Mouse (Mus musculus): ENCODE data around the gene Hoxd4. TPM values are rescaled to one million over a fixed set of nuclear protein-coding genes. Genes with fewer than 3 reads are reported as not detected.

The Hoxd4 gene
- polyA plus RNA-seq, 1 experiment: not detected

GRCm38 (mm10) chr2:74707599-74707998, 4.1 kb upstream of the Hoxd4 start:
- 14% methylated on average over 7 of the region's 7 CpGs for WGBS
- H3K4me3 ChIP-seq (ENCODE audit: insufficient read depth, low read depth, low read length): no peak overlapping the region
- H3K27ac ChIP-seq (ENCODE audit: insufficient read depth, low read depth, low read length): no peak overlapping the region
- peaks cover 10% of the 10 kb centered on the region; the same call in 1 of the 2 replicates for H3K4me1 ChIP-seq (ENCODE audit: control insufficient read depth, insufficient read depth, low read length)
- TF ChIP-seq CTCF (IDR thresholded peaks at IDR 0.05; ENCODE audit: insufficient read depth, low read depth, low read length) (no peak), POLR2A (IDR thresholded peaks at IDR 0.05; ENCODE audit: insufficient read depth, low read depth, low read length) (no peak)

- H3K27ac ChIP-seq (ENCODE audit: insufficient read depth, low read depth, low read length): no peak overlapping the region
- H3K4me3 ChIP-seq (ENCODE audit: insufficient read depth, low read depth, low read length): no peak overlapping the region
- TF ChIP-seq CTCF (IDR thresholded peaks at IDR 0.05; ENCODE audit: insufficient read depth, low read depth, low read length) (no peak), POLR2A (IDR thresholded peaks at IDR 0.05; ENCODE audit: insufficient read depth, low read depth, low read length) (no peak)
- H3K4me1 ChIP-seq (ENCODE audit: control insufficient read depth, insufficient read depth, low read length): peaks cover 10% of the 10 kb centered on the region; the same call in 1 of the 2 replicates
- WGBS: 8% methylated on average over 4 of the region's 4 CpGs
Observed at GRCm38 (mm10) chr2:74708676-74709075, 3.1 kb upstream of the Hoxd4 start.

DNA sequence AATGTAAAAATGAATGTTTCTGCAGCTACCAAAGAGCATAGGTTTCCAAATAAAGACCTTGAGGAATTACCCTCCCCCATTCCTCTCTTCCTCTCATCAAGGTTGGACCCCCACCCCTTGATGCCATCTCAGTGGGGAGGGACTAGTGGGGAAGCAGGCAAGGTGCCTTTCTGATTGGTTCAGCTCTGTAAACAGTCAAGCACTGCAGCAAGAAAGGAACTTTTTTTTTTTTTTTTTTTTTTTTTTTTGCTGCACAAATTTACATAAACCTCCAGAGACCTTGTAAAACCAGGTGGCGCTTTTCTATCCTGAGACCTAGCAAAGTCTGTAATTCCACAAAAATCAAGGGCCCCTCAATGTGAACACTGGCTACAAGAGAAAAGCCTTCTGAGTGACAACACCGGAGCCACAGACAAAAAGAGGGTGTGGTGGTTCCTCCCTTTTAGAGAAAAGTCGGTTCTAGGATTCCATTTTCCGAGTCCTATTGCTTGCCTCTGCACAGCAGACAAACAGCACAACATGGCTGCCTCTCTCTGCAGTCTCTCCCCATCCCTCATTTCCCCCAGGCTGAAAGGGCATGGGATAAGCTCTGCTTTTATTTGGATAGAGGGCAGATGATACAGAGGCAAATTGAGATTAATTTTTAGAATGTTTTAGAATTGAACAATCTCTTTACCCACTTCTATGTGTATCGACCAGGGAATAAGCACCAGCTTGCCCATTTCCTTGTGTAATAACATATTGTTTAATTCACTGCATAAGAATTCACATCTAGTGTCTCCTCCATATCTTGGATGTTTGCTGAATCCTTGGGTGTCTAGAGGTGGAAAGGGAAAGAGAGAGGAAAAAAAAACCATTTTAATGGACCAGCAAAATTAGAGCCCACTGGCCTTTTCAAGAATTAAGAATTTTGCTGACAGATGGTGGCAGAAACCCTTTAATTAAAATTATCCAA, 2.0 kb upstream of the Hoxd4 start:
- Histone ChIP-seq H3K4me3 (ENCODE audit: insufficient read depth, low read depth, low read length) (no peak overlapping the region), H3K4me1 (ENCODE audit: control insufficient read depth, insufficient read depth, low read length) (peaks cover 10% of the 10 kb centered on the region; the same call in 1 of the 2 replicates), H3K27ac (ENCODE audit: insufficient read depth, low read depth, low read length) (no peak overlapping the region)
- 5% methylated on average over 5 of the region's 5 CpGs for WGBS
- TF ChIP-seq POLR2A (IDR thresholded peaks at IDR 0.05; ENCODE audit: insufficient read depth, low read depth, low read length) (no peak), CTCF (IDR thresholded peaks at IDR 0.05; ENCODE audit: insufficient read depth, low read depth, low read length) (no peak)

GRCm38 (mm10) chr2:74710929-74711543, 693 bp upstream of the Hoxd4 start:
- H3K4me3 ChIP-seq (ENCODE audit: insufficient read depth, low read depth, low read length): no peak overlapping the region
- TF ChIP-seq POLR2A (IDR thresholded peaks at IDR 0.05; ENCODE audit: insufficient read depth, low read depth, low read length): no peak
- TF ChIP-seq CTCF (IDR thresholded peaks at IDR 0.05; ENCODE audit: insufficient read depth, low read depth, low read length): no peak
- 3% methylated on average over 16 of the region's 16 CpGs for WGBS
- H3K4me1 ChIP-seq (ENCODE audit: control insufficient read depth, insufficient read depth, low read length): peaks cover 10% of the 10 kb centered on the region; the same call in 1 of the 2 replicates
- no peak overlapping the region for H3K27ac ChIP-seq (ENCODE audit: insufficient read depth, low read depth, low read length)

DNA sequence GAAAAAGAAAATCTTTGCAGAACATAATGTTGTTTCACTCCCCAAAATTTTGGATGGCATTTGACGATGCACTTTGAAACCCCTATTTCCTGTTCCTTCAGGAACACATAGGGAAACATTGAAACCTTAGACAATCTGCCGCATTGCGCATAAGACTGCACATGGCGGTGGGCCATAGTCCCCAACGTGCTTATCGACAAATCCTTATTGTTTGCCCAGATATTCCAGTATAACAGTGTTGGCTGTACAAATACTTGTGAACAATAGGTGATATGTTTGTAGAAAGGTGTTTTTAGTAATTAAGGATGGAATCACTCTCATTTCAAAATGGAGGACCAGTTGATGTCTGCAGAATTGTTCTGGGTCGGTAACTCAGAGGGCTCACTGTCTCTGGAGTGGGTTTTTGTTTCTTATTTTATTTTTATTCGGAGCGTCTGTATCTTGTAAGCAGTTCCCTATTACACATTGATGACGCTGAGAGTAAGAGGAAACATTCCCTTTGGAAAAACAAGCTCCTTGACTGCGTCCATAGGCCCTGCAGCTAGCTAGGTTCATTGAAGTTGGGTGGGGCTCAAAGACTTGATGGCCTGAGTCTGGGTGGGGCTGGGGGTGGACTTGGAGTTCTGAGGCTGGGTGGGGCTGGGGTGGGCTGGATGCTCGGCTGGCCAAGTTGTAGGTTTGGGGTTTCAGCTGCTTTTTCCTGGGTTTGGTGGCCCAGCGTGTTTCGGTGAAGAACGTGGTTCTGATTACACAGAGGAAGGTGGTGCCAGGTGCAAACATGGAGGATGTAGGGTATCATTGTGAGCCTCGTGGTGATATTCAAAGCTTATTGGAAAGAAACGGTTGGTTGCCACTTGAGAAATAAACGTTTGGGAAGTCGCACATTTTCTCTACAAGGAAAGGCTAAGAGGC, 1.8 kb downstream of the Hoxd4 start:
- Histone ChIP-seq H3K4me1 (ENCODE audit: control insufficient read depth, insufficient read depth, low read length) (peaks cover 10% of the 10 kb centered on the region; the same call in 1 of the 2 replicates), H3K4me3 (ENCODE audit: insufficient read depth, low read depth, low read length) (no peak overlapping the region), H3K27ac (ENCODE audit: insufficient read depth, low read depth, low read length) (no peak overlapping the region)
- 7% methylated on average over 19 of the region's 19 CpGs for WGBS
- TF ChIP-seq POLR2A (IDR thresholded peaks at IDR 0.05; ENCODE audit: insufficient read depth, low read depth, low read length) (no peak), CTCF (IDR thresholded peaks at IDR 0.05; ENCODE audit: insufficient read depth, low read depth, low read length) (no peak)

DNA sequence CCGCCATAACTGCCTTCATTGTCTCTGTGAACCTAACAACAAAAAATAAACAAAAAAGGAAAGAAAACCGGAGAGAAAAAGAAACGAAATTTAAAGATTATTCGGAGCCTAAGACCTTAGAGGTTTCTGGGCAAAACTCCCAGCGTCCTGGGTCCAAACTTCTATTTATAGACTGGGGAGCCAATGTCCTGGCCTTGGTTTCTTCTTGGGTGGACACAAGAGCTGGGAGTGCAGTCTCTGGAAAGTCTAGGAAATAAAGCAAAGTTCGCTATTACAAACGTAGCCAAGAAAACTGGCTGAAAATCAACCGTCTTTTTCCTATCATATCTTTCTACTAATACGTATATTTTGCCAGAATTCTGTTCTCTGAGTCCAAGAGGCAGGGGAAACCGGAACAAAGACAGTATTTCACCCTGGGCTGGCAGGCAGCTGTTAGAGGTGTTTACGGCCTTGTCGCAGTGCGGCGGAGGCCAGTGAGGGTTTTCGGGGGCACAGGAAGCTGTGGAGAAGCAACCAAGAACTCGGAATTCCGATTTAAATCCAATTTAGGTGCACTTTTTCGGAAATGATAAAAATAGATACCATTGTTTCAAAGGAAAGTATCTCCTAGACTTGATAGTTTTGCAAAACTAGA, 2.5 kb downstream of the Hoxd4 start:
- Histone ChIP-seq H3K4me1 (ENCODE audit: control insufficient read depth, insufficient read depth, low read length) (peaks cover 10% of the 10 kb centered on the region; the same call in 1 of the 2 replicates), H3K27ac (ENCODE audit: insufficient read depth, low read depth, low read length) (no peak overlapping the region), H3K4me3 (ENCODE audit: insufficient read depth, low read depth, low read length) (no peak overlapping the region)
- WGBS: 9% methylated on average over 18 of the region's 18 CpGs
- TF ChIP-seq CTCF (IDR thresholded peaks at IDR 0.05; ENCODE audit: insufficient read depth, low read depth, low read length) (no peak), POLR2A (IDR thresholded peaks at IDR 0.05; ENCODE audit: insufficient read depth, low read depth, low read length) (no peak)

DNA sequence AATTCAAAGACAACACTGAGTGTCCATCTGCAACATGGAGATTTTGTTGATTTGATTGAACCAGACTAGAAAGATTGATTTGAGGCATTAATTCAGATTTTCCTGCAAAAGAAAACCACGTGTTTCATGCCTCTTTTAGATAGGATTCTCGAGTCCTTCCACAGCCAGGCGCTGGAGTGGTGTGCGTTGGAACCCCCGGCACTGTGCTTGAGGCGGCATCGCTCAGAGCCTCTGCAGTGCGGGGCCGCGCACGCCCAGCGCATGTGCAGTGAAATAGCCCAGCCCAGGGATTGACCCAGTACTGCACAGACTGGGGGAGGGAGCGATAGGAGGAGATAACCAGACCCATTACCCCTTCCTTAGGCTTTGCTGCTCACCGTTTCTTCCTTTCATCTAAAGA, 3.2 kb downstream of the Hoxd4 start:
- 1% methylated on average over 14 of the region's 14 CpGs for WGBS
- H3K27ac ChIP-seq (ENCODE audit: insufficient read depth, low read depth, low read length): no peak overlapping the region
- peaks cover 10% of the 10 kb centered on the region; the same call in 1 of the 2 replicates for H3K4me1 ChIP-seq (ENCODE audit: control insufficient read depth, insufficient read depth, low read length)
- TF ChIP-seq CTCF (IDR thresholded peaks at IDR 0.05; ENCODE audit: insufficient read depth, low read depth, low read length): no peak
- no peak for TF ChIP-seq POLR2A (IDR thresholded peaks at IDR 0.05; ENCODE audit: insufficient read depth, low read depth, low read length)
- no peak overlapping the region for H3K4me3 ChIP-seq (ENCODE audit: insufficient read depth, low read depth, low read length)

Measured in olfactory bulb, adult 2 months (tissue).